Mouse (Mus musculus): ENCODE results near the gene Olfr1461. TPM values are rescaled to one million over a fixed set of nuclear protein-coding genes. Genes with fewer than 3 reads are reported as not detected.

Olfr1461 gene
- not detected for total RNA-seq (2021)
- long read RNA-seq, experiment 1, result 0 reads
- long read RNA-seq, experiment 2, result 0 reads

DNA sequence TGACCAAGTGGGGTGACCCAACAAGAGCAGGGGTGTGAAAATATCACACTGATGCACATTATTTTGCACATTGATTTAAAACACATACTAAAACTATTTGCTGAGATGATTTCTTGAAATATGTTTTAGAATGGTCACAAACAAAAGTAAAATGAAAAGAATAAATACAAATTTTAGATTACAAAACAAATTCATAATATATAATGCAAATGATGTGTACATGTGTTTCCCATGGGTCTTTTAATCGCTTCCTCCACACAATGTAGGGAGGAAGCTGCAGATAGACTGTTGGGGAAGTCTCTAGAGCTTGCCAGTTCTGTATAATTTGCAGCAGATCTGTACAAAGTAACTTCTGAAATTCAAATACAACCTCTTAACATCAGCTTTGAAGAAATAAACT, at the start of gene Olfr1461:
Gene Olfr1461, plus strand, starts transcription at position 301 of the 400 bp plus-strand sequence.
- no peak for DNase-seq (ENCODE audit: low spot score in 2 of 2)

- no peak for DNase-seq (ENCODE audit: low spot score in 2 of 2)
These were observed 13.4 kb upstream of the Olfr1461 start, which contains the start of gene Olfr1459 for GRCm38 (mm10) chr19:13149449-13149848. Gene Olfr1459, minus strand, starts transcription at chr19:13149549.

DNA sequence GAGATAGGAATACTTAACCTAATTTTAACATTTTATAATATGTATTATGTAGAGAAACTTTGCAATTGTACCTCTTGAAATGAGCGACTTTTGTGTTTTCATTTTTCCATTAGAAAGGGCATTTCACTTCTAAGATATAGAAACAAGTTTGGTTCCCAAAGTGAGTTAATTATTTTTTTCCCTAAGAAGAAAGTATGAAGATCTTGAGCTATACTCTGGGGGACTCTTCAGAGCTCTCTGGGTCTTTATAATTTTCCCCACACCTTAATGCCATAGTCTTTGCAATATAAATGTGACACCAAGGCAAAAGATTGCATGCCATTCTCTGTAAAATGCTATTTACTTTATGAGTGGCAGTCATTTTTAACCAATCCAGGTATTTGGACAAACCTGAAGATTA, 22.6 kb downstream of the Olfr1461 start, which contains the start of gene Olfr1462:
Gene Olfr1462, plus strand, starts transcription at position 301 of the 400 bp plus-strand sequence.
- DNase-seq (ENCODE audit: low spot score in 2 of 2), result no peak

Other genes starting within 250 kb of the Olfr1461 start
- gene Olfr1448, start 238.6 kb upstream of the Olfr1461 start, total RNA-seq (2021), result not detected
- gene Olfr1449, start 232.2 kb upstream of the Olfr1461 start, total RNA-seq (2021), result not detected
- gene Olfr1450, start 212.7 kb upstream of the Olfr1461 start, total RNA-seq (2021), result not detected
- gene Olfr1451, start 168.0 kb upstream of the Olfr1461 start, total RNA-seq (2021), result not detected
- not detected for gene Olfr1453, start 134.7 kb upstream of the Olfr1461 start, total RNA-seq (2021)
- not detected for gene Olfr1454, start 102.4 kb upstream of the Olfr1461 start, total RNA-seq (2021)
- not detected for gene Olfr1457, start 65.1 kb upstream of the Olfr1461 start, total RNA-seq (2021)
- gene Olfr1458, start 56.2 kb upstream of the Olfr1461 start, total RNA-seq (2021), result not detected
- under 1 TPM in 1 of 2 experiments, not detected in 1; 0.06 TPM for gene Olfr1459, start 13.5 kb upstream of the Olfr1461 start, total RNA-seq (2021)
- not detected for gene Olfr1462, start 22.7 kb downstream of the Olfr1461 start, total RNA-seq (2021)
- not detected for gene Olfr1463, start 68.3 kb downstream of the Olfr1461 start, total RNA-seq (2021)
- gene Olfr1465, start 152.5 kb downstream of the Olfr1461 start, total RNA-seq (2021), result not detected
- not detected for gene Olfr1466, start 175.9 kb downstream of the Olfr1461 start, total RNA-seq (2021)
- not detected for gene Olfr1467, start 199.2 kb downstream of the Olfr1461 start, total RNA-seq (2021)
- not detected for gene Olfr1469, start 244.8 kb downstream of the Olfr1461 start, total RNA-seq (2021)